Mouse (Mus musculus): ENCODE measurements around the gene Gm28047.
A peak's percentile ranks its signal among the peaks of the same experiment; 100 is the strongest.

Gene Gm28047

GRCm38 (mm10) chr15:102512471-102512870 lies 112.4 kb downstream of the Gm28047 start:
- DNase-seq: no peak

- DNase-seq: no peak
Observed at GRCm38 (mm10) chr15:102512010-102512409, 112.9 kb downstream of the Gm28047 start.

GRCm38 (mm10) chr15:102511285-102511833 lies 113.5 kb downstream of the Gm28047 start:
- no peak for DNase-seq

DNA sequence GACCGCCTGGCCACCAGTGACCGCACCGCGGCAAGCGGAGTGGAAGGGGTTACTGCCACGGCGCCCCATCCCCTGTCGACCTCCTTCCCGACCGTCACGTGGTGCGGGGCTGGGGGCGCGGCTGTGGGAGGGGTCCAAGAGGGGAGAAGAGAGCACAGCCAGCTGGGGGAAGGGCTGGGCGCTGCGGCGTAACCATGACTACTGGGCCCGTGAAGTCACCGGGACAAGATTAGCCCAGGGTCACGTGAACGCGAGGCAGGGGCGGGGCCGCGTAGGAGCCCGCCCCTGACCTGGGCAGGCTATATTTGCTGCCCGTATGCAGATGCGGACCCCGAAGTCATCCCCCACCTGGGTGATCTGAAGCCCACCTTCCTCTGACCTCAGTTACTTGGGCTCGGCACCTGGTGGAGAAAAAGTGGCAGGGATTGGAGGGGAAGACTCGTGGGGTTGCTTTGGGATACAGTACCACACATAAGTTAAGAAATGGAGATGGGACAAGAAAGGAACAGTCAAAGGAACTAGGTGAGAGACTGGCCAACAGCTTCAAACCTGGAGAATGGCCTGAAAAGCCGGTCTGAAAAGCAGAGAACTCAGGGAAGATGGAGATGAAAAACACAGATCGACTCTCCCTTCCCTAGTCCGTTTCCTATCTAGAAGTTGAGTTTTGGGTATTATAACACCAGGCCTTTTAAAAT lies 114.1 kb downstream of the Gm28047 start:
- peak; percentile 83 for DNase-seq

- no peak for DNase-seq
Observed at GRCm38 (mm10) chr15:102510110-102510509, 114.8 kb downstream of the Gm28047 start.

DNA sequence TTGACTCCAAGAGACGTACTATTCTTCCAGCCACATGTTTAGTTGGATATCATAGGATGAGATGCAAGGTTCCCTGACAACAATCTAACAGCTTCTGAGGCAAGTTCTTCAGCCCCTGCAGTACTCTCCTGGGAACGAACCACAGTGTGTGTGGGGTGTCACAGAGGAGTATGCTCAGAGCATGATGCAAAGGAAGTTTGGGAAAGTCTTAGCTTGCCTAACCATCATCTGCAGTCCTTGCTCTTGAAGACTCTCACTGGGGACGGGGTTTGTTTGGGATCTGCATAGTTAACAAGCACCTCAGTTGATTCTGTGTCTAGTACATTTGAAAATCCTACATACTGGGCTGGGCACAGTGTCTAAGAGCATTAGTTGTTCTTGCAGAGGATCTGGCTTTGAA lies 116.5 kb downstream of the Gm28047 start:
- no peak for DNase-seq

- DNase-seq: no peak
Observed at GRCm38 (mm10) chr15:102507561-102507960, 117.3 kb downstream of the Gm28047 start.

GRCm38 (mm10) chr15:102506864-102507263 lies 118.0 kb downstream of the Gm28047 start:
- DNase-seq: no peak

GRCm38 (mm10) chr15:102506464-102506830 lies 118.4 kb downstream of the Gm28047 start:
- no peak for DNase-seq

GRCm38 (mm10) chr15:102505770-102506463 lies 119.0 kb downstream of the Gm28047 start:
- no peak for DNase-seq

GRCm38 (mm10) chr15:102505073-102505769 lies 119.6 kb downstream of the Gm28047 start:
- no peak for DNase-seq

DNA sequence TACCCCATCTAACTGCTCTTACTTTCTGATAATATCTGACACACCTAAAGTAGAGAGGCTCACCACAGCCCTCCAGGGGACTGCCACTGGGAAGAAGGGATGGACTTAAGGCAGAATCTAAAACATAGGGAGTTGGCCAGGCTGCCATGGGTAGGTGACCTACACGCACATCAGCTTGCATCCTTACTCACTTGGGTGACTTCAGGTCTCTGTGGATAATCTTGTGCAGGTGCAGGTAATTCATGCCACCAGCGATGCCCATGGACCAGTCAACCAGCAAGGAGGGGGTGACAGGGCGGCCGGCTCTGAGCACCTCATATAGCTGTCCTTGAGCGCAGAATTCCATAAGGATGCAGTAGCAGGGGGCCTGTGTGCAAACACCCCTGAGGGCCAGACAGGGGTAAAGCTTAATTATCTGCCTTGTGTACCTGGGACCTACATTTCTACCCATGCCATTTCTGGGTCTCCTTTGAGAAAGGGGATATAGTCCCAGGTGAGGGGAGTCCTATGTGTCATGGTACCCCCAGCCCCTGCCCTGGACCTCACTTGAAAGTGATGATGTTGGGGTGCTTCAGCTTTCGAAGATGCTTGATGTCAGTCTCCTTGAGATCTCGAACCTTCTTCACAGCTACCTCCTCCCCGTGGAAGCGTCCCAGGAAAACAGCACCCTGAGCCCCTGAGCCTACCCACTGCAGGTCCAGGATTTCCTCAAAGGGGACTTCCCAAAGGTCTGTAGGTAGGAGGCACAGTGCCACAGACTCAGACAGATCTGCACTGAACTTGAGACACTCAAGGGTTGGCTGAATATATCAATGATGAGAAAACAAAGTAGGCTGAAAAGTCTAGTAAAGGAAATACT lies 120.7 kb downstream of the Gm28047 start:
- no peak for DNase-seq

GRCm38 (mm10) chr15:102503447-102503846 lies 121.4 kb downstream of the Gm28047 start, which contains the start of gene Gm10337:
Gene Gm10337, plus strand, starts transcription at chr15:102503722.
- DNase-seq: no peak

GRCm38 (mm10) chr15:102502254-102502840 lies 122.5 kb downstream of the Gm28047 start:
- no peak for DNase-seq

DNA sequence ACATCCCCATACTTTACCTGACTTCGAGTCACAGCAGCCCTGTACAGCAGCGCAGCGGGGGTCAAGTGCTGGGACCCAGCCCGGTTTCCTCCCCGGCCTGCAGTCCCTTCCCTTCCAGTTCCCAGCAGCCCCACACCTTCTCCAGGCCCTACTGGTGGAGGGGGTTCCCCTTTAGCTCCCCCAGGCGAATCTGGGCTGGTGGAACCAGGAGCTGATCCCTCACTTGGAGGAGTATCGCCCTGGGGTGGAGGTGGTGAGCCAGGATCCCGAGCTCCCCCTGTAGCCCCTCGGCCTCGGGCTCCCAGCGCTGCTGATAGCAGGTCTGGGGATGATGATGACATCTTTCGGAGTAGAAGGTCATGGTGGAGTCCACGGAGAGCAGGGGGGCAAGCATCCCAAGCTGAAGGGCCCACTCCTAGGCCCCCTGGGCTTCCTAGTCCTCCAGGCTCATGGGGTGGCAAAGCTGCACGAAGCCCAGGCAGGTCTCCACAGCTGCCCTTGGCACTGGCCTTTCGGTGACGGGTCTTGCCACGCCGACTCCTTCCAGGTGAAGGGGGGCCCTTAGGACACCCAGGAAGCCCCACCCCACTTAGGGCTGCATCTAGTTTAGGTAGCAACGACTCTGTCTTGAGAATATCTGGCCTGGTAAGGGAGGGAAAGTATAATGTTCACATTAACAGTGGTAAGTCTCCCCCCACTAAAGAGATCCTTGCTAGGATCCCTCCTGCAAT lies 123.6 kb downstream of the Gm28047 start:
- no peak for DNase-seq

- no peak for DNase-seq
Observed at GRCm38 (mm10) chr15:102500479-102500878, 124.4 kb downstream of the Gm28047 start.

- no peak for DNase-seq
Observed at GRCm38 (mm10) chr15:102499851-102500250, 125.0 kb downstream of the Gm28047 start.

DNA sequence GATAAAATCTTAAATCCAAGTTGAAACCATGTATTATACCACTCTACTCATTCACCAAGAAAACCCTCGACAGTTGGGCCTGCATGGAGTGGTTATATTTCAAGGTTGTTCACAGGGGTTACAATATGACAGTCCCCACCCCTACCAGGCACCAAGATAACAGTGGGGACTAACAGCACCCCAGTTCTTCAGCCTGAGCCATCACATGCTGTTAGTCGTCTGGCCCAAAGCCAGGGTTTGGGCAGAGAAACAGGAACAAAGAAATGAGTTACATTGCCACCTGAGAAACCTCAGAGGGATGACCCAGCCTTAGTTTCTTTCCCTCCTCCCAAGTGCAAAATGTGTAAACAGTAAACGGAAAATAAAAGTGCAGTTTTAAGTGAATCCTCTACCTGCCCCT lies 125.5 kb downstream of the Gm28047 start:
- no peak for DNase-seq

GRCm38 (mm10) chr15:102498322-102498721 lies 126.5 kb downstream of the Gm28047 start:
- DNase-seq: no peak

DNA sequence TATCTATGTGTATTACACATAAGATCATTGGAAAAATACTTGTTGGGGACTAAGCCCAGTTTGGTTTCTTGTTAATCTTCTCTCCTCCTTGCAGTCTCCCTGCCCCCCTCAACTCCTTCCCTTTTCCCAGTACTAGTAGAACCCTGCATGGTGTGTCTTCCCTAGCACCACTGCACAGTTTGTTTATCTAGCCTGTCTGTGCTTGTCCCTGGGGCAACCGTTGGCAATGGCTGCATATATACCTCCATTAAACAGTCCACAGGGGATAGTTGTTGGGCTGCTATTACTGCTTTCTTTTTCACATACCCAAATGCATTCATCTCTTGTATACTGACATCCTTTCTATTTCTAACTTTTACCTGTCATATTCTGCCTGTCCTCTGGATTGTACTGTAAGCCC lies 137.2 kb downstream of the Gm28047 start:
- no peak for DNase-seq

GRCm38 (mm10) chr15:102485853-102486252 lies 139.0 kb downstream of the Gm28047 start:
- DNase-seq: no peak

All from thymus, postnatal 14 days (tissue).